Mouse (Mus musculus) heart, embryonic 14.5 days (tissue): ENCODE data around the gene Gtf2h1. TPM values are rescaled to one million over a fixed set of nuclear protein-coding genes. Genes with fewer than 3 reads are reported as not detected.
A peak's percentile ranks its signal among the peaks of the same experiment; 100 is the strongest.
"Not testable (repeated sequence)": the region's sequence is repeated elsewhere in the genome, so short reads cannot be mapped to it uniquely, and the experiment has no call there.

ENCODE experiments used
- ATAC-seq: fragments of 200-750 bp; cut with Nextera tagmentation; 2 replicates; pipeline ENCODE4 v1.8.0; 2017; ENCODE audit warnings: low read depth, moderate TSS enrichment; ENCODE audit not compliant: insufficient number of reproducible peaks, insufficient read depth, low FRiP score
- H3K27ac ChIP-seq, 2 experiments: fragments of 200-500 bp in 1 of 2; fragments of 300-500 bp in 1 of 2; sonication (generic) in 1 of 2; replicated peaks in 1 of 2; 2 replicates each; pipeline ENCODE4 v1.5.1; 2012 to 2014; ENCODE audit warnings: low read depth in 2 of 2, low read length in 2 of 2, control low read depth in 1 of 2, mild to moderate bottlenecking in 1 of 2, mixed read lengths in 1 of 2; ENCODE audit not compliant: control insufficient read depth in 1 of 2, insufficient read depth in 1 of 2
- H3K27me3 ChIP-seq: fragments of 300-500 bp; sonication (generic); 2 replicates; pipeline ENCODE4 v1.6.1; 2014; ENCODE audit warnings: mild to moderate bottlenecking, low read length, control low read depth; ENCODE audit not compliant: control insufficient read depth, insufficient read depth
- H3K36me3 ChIP-seq: fragments of 300-500 bp; sonication (generic); 2 replicates; pipeline ENCODE4 v1.6.1; 2014; ENCODE audit warnings: mild to moderate bottlenecking, control low read depth, low read length, mixed read lengths; ENCODE audit not compliant: control insufficient read depth, insufficient read depth
- H3K4me1 ChIP-seq, 2 experiments: fragments of 200-500 bp in 1 of 2; fragments of 300-500 bp in 1 of 2; sonication (generic) in 1 of 2; 2 replicates each; pipeline ENCODE4 v1.6.1; 2012 to 2014; ENCODE audit warnings: low read length in 2 of 2, control low read depth in 1 of 2, mixed read lengths in 1 of 2; ENCODE audit not compliant: control insufficient read depth in 2 of 2, insufficient read depth in 2 of 2
- H3K4me2 ChIP-seq: fragments of 300-500 bp; sonication (generic); 2 replicates; pipeline ENCODE4 v1.6.1; 2014; ENCODE audit warnings: mild to moderate bottlenecking, low read length
- H3K4me3 ChIP-seq, 2 experiments: fragments of 200-500 bp in 1 of 2; fragments of 300-500 bp in 1 of 2; sonication (generic) in 1 of 2; 2 replicates each; pipeline ENCODE4 v1.5.1; 2012 to 2014; ENCODE audit warnings: low read length in 2 of 2, mild to moderate bottlenecking in 2 of 2, control low read depth in 1 of 2, low read depth in 1 of 2, moderate library complexity in 1 of 2; ENCODE audit not compliant: control insufficient read depth in 1 of 2, insufficient read depth in 1 of 2
- H3K9ac ChIP-seq: fragments of 300-500 bp; sonication (generic); 2 replicates; pipeline ENCODE4 v1.6.1; 2014; ENCODE audit warnings: mild to moderate bottlenecking, low read length
- H3K9me3 ChIP-seq: fragments of 300-500 bp; sonication (generic); 2 replicates; pipeline ENCODE4 v1.6.1; 2016; ENCODE audit warnings: low read length, control low read depth; ENCODE audit not compliant: control insufficient read depth
- WGBS: fragments of 180-500 bp; shearing (Covaris S2); extraction: QIAGEN DNeasy Blood & Tissue Kit; methylation state at CpG from one replicate; pipeline ENCODE4 v1.1.7; 2014; 5-methylcytosine and 5-hydroxymethylcytosine counted together
- polyA plus RNA-seq: library from polyadenylated mRNA; unstranded; fragments of >200 nt; fragmentation: Nextera tagmentation; extraction: Ambion mirVana; gene quantifications from 2 replicates; pipeline ENCODE4 v1.2.1, GENCODE M21; 2014

The Gtf2h1 gene
- polyA plus RNA-seq, 1 experiment from 2014 or later: 27.9 TPM

- no peaks in the 10 kb centered on the region for H3K4me1 ChIP-seq
- no peak overlapping the region for H3K27ac ChIP-seq
- H3K4me3 ChIP-seq: no peak overlapping the region
- H3K9ac ChIP-seq: no peak overlapping the region
- no peak for ATAC-seq
- H3K27me3 ChIP-seq: no peaks in the 10 kb centered on the region
- no peak overlapping the region for H3K4me2 ChIP-seq
- WGBS: 89% methylated on average over 4 of the region's 4 CpGs
- no peaks in the 10 kb centered on the region for H3K9me3 ChIP-seq
- peaks cover 97% of the 10 kb centered on the region for H3K36me3 ChIP-seq
Observed at GRCm38 (mm10) chr7:46814012-46814411, 18.1 kb downstream of the Gtf2h1 start.

- not testable (repeated sequence) for ATAC-seq, H3K4me2 ChIP-seq, H3K4me3 ChIP-seq, H3K9me3 ChIP-seq, H3K9ac ChIP-seq, H3K27me3 ChIP-seq, H3K27ac ChIP-seq, H3K4me1 ChIP-seq
- 94% methylated on average over 15 of the region's 15 CpGs for WGBS
- H3K36me3 ChIP-seq: peaks cover 75% of the 10 kb centered on the region
Observed at GRCm38 (mm10) chr7:46820876-46821632, 25.2 kb downstream of the Gtf2h1 start.

DNA sequence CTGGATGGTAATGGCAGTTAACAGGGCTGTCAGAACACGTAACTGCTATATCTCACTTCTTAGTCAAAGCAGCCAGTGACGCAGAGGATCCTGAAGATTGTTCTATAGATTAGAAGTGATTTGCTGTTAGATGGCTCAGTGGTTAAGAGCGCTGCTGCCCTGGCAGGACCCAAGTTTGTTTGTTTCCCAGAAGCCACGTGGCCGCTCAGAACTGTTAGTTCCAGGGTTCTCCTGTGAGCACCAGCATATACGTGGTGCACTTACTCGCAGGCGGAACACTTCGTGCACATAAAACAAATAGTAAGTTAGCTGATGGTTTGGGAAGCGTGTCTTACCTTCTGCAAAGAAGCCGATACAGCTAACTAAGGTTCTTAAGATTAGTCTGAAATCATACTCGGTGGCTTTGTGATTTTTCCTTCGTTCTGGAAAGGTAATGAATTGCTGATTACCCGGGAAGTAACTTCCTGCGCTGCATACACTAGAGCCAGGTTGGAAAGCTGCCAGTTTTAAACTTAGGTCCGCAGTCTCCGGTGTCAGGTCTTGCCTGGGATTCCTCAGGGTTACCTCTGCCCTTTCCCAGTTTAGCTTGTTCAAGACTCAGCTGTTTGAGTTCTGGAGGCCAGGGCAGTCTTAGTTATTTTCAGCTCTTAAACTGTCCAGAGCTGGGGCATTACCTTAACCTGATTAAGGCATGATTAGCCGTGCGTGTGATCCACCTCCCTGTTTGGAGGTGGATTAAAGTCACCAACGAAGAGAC lies 31.3 kb downstream of the Gtf2h1 start:
- Histone ChIP-seq H3K4me3 (no peak overlapping the region), H3K27ac (peak overlapping the region; percentile 20 to 47; a peak in 3 of 4 replicates), H3K4me1 (peaks cover 24 to 33% of the 10 kb centered on the region in 2 experiments), H3K4me2 (peak overlapping the region; percentile 47), H3K9ac (peak overlapping the region; percentile 9; the same call in 1 of the 2 replicates), H3K36me3 (peaks cover 22% of the 10 kb centered on the region), H3K27me3 (no peaks in the 10 kb centered on the region), H3K9me3 (no peaks in the 10 kb centered on the region)
- ATAC-seq: peak; percentile 11; the same call in 1 of the 2 replicates
- 44% methylated on average over 20 of the region's 20 CpGs for WGBS

GRCm38 (mm10) chr7:46827803-46828184 lies 31.9 kb downstream of the Gtf2h1 start:
- WGBS: 82% methylated on average over 2 of the region's 2 CpGs
- Histone ChIP-seq H3K4me3 (no peak overlapping the region), H3K27me3 (no peaks in the 10 kb centered on the region), H3K9me3 (no peaks in the 10 kb centered on the region), H3K4me2 (peak overlapping the region; percentile 47), H3K27ac (peak overlapping the region; percentile 20 to 47; a peak in 2 of 4 replicates), H3K9ac (peak overlapping the region; percentile 9; the same call in 1 of the 2 replicates), H3K4me1 (peaks cover 24 to 33% of the 10 kb centered on the region in 2 experiments), H3K36me3 (peaks cover 16% of the 10 kb centered on the region)
- ATAC-seq: no peak

DNA sequence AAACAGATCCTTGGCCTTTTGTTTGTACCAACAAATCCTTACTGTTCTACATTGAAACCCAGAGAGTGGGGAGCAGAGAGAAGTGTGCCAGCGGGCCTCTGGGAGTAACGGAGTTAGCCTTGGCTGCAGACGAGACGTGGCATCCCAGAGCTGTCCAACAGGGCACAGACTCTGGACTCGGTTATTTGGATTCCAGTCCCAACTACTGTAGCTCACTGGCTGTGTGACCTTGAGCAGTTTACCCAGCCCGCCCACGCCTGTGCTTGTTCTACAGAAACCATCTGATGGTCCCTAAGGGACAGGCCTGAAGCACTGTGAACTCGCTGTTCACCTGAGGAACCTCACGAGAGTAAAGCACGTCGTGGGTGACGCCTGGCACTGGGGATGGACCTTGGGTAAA lies 34.0 kb downstream of the Gtf2h1 start:
- Histone ChIP-seq H3K27ac (peak overlapping the region in 1 of 2 experiments; percentile 71; a peak in 1 of 4 replicates), H3K9ac (no peak overlapping the region), H3K9me3 (no peaks in the 10 kb centered on the region), H3K36me3 (no peaks in the 10 kb centered on the region), H3K4me1 (peaks cover 24 to 36% of the 10 kb centered on the region in 2 experiments), H3K4me2 (no peak overlapping the region), H3K27me3 (no peaks in the 10 kb centered on the region), H3K4me3 (no peak overlapping the region)
- ATAC-seq: no peak
- WGBS: 83% methylated on average over 12 of the region's 12 CpGs

DNA sequence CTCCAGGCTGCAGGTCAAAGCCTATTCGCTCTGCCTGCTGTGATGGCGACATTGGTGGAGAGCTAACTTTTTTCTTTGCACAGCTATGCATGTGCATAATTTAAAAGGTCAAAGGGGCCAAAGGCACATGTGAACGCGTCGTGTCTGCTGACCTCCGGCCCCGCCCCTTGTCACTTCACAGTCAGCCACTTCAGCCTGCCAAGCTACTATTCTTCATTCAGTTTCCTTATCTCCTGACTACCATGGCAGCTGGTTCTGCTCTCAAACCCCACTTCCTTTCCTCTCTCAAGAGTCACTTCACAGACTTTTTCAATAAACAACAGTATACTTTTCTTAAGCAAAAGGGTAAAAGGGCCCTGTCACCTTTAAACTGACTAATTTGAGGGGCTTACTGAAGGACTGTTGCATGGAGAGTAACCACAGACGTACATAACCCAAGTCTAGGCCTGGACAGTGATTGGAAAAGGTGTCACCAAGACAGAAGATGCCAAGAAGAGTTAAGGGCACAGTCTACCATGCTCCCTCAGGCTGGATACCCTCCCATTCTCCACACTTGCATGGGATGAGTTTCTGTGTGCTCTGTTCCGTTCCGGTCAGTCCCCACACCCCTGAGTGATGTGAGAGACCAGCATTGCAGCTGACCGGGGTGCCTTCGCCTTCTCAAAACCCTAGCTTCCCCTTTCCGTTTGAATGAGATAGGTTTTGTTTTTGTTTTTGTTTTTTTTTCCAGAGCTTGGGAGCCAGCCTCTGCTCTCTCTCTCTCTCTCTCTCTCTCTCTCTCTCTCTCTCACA lies 35.1 kb downstream of the Gtf2h1 start:
- Histone ChIP-seq H3K27me3 (no peaks in the 10 kb centered on the region), H3K4me3 (no peak overlapping the region), H3K36me3 (no peaks in the 10 kb centered on the region), H3K4me2 (peak overlapping the region; percentile 25; the same call in 1 of the 2 replicates), H3K9ac (no peak overlapping the region), H3K4me1 (peaks cover 24 to 36% of the 10 kb centered on the region in 2 experiments), H3K27ac (peak overlapping the region; percentile 71 to 82), H3K9me3 (no peaks in the 10 kb centered on the region)
- WGBS: 28% methylated on average over 13 of the region's 13 CpGs
- ATAC-seq: no peak

- H3K9me3 ChIP-seq: no peaks in the 10 kb centered on the region
- no peak overlapping the region for H3K9ac ChIP-seq
- 72% methylated on average over 8 of the region's 8 CpGs for WGBS
- peak overlapping the region in 1 of 2 experiments; percentile 14; a peak in 1 of 4 replicates for H3K27ac ChIP-seq
- H3K27me3 ChIP-seq: no peaks in the 10 kb centered on the region
- peaks cover 24 to 36% of the 10 kb centered on the region in 2 experiments for H3K4me1 ChIP-seq
- H3K36me3 ChIP-seq: no peaks in the 10 kb centered on the region
- no peak overlapping the region for H3K4me3 ChIP-seq
- H3K4me2 ChIP-seq: no peak overlapping the region
- no peak for ATAC-seq
Observed at GRCm38 (mm10) chr7:46831693-46832092, 35.8 kb downstream of the Gtf2h1 start.
